Mouse (Mus musculus): ENCODE measurements around the gene Ino80. TPM values are rescaled to one million over a fixed set of nuclear protein-coding genes. Genes with fewer than 3 reads are reported as not detected.
"Not testable (repeated sequence)": the region's sequence is repeated elsewhere in the genome, so short reads cannot be mapped to it uniquely, and the experiment has no call there.

Gene Ino80
- total and polyA plus RNA-seq, 2 experiments from 2014 or later: 2.4 to 13.2 TPM

GRCm38 (mm10) chr2:119512292-119512691, 34.8 kb upstream of the Ino80 start:
- DNase-seq (ENCODE audit: low spot score): no peak
- no peak for ATAC-seq (ENCODE audit: low FRiP score)
- no peaks in the 10 kb centered on the region for H3K9me3 ChIP-seq (ENCODE audit: low read length)
- no peaks in the 10 kb centered on the region for H3K36me3 ChIP-seq (ENCODE audit: insufficient read depth, low read length)
- no peak overlapping the region for H3K9ac ChIP-seq (replicated peaks; ENCODE audit: low read length, poor library complexity, severe bottlenecking)
- H3K4me1 ChIP-seq (ENCODE audit: insufficient read depth, low read length): no peaks in the 10 kb centered on the region
- no peak overlapping the region for H3K4me3 ChIP-seq (ENCODE audit: low read depth, low read length)
- H3K27me3 ChIP-seq (ENCODE audit: insufficient read depth, low read length): no peaks in the 10 kb centered on the region
- H3K4me2 ChIP-seq (ENCODE audit: low read depth, low read length, poor library complexity, severe bottlenecking): no peak overlapping the region
- no peak overlapping the region for H3K27ac ChIP-seq (ENCODE audit: low read depth, low read length)
- 88% methylated on average over 3 of the region's 3 CpGs for WGBS
- peak; percentile 5; the same call in 1 of the 2 replicates for TF ChIP-seq CTCF (IDR thresholded peaks at IDR 0.05)

GRCm38 (mm10) chr2:119510856-119511255, 33.4 kb upstream of the Ino80 start:
- H3K4me2 ChIP-seq (ENCODE audit: low read depth, low read length, poor library complexity, severe bottlenecking): no peak overlapping the region
- H3K4me1 ChIP-seq (ENCODE audit: insufficient read depth, low read length): no peaks in the 10 kb centered on the region
- H3K9me3 ChIP-seq (ENCODE audit: low read length): no peaks in the 10 kb centered on the region
- WGBS: 86% methylated on average over 2 of the region's 2 CpGs
- no peak for ATAC-seq (ENCODE audit: low FRiP score)
- no peak overlapping the region for H3K9ac ChIP-seq (replicated peaks; ENCODE audit: low read length, poor library complexity, severe bottlenecking)
- no peaks in the 10 kb centered on the region for H3K36me3 ChIP-seq (ENCODE audit: insufficient read depth, low read length)
- H3K27me3 ChIP-seq (ENCODE audit: insufficient read depth, low read length): no peaks in the 10 kb centered on the region
- no peak for DNase-seq (ENCODE audit: low spot score)
- no peak for TF ChIP-seq CTCF (IDR thresholded peaks at IDR 0.05)
- H3K4me3 ChIP-seq (ENCODE audit: low read depth, low read length): no peak overlapping the region
- no peak overlapping the region for H3K27ac ChIP-seq (ENCODE audit: low read depth, low read length)

- 70% methylated on average over 7 of the region's 7 CpGs for WGBS
- H3K9ac ChIP-seq (replicated peaks; ENCODE audit: low read length, poor library complexity, severe bottlenecking); H3K27me3 ChIP-seq (ENCODE audit: insufficient read depth, low read length); DNase-seq (ENCODE audit: low spot score); H3K4me2 ChIP-seq (ENCODE audit: low read depth, low read length, poor library complexity, severe bottlenecking); ATAC-seq (ENCODE audit: low FRiP score); H3K4me3 ChIP-seq (ENCODE audit: low read depth, low read length); H3K4me1 ChIP-seq (ENCODE audit: insufficient read depth, low read length); H3K27ac ChIP-seq (ENCODE audit: low read depth, low read length); H3K9me3 ChIP-seq (ENCODE audit: low read length); H3K36me3 ChIP-seq (ENCODE audit: insufficient read depth, low read length): not testable (repeated sequence)
Measured at GRCm38 (mm10) chr2:119508518-119508917, 31.0 kb upstream of the Ino80 start.

GRCm38 (mm10) chr2:119507108-119507507, 29.6 kb upstream of the Ino80 start:
- no peaks in the 10 kb centered on the region for H3K36me3 ChIP-seq (ENCODE audit: insufficient read depth, low read length)
- no peak overlapping the region for H3K27ac ChIP-seq (ENCODE audit: low read depth, low read length)
- TF ChIP-seq CTCF (IDR thresholded peaks at IDR 0.05): no peak
- no peaks in the 10 kb centered on the region for H3K4me1 ChIP-seq (ENCODE audit: insufficient read depth, low read length)
- no peak for DNase-seq (ENCODE audit: low spot score)
- no peaks in the 10 kb centered on the region for H3K27me3 ChIP-seq (ENCODE audit: insufficient read depth, low read length)
- H3K4me2 ChIP-seq (ENCODE audit: low read depth, low read length, poor library complexity, severe bottlenecking): no peak overlapping the region
- H3K9me3 ChIP-seq (ENCODE audit: low read length): no peaks in the 10 kb centered on the region
- no peak overlapping the region for H3K4me3 ChIP-seq (ENCODE audit: low read depth, low read length)
- ATAC-seq (ENCODE audit: low FRiP score): no peak
- H3K9ac ChIP-seq (replicated peaks; ENCODE audit: low read length, poor library complexity, severe bottlenecking): no peak overlapping the region

DNA sequence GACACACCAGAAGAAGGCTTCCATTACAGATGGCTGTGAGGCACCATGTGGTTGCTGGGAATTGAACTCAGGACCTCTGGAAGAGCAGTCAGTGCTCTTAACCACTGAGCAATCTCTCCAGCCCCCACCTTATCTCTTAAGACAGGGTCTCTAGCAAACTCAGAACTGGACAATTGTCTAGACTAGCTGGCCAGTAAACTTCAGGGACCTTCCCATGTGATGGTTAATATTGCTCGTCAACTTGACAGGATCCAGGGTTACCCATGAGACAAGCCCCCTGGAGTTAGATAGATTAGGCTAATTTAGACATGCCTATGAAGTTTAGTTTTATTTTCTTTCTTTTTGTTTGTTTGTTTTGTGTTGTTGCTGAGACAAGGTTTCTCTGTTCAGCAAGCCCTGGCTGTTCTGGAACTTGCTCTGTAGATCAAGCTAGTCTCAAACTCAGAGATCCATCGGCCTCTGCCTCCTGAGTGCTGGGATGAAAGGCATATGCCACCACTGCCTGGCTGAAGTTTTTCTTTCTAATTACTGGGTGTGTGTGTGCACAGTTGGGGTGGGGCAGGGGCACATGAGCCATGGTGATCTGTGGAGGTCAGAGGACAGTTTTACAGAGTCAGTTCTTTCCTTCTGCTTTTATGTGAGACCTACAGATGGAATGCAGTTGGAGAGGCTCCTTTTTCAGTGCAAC, 23.6 kb upstream of the Ino80 start:
- Histone ChIP-seq H3K36me3 (ENCODE audit: insufficient read depth, low read length) (no peaks in the 10 kb centered on the region), H3K4me1 (ENCODE audit: insufficient read depth, low read length) (no peaks in the 10 kb centered on the region), H3K27me3 (ENCODE audit: insufficient read depth, low read length) (no peaks in the 10 kb centered on the region), H3K4me2 (ENCODE audit: low read depth, low read length, poor library complexity, severe bottlenecking) (no peak overlapping the region), H3K9me3 (ENCODE audit: low read length) (no peaks in the 10 kb centered on the region), H3K9ac (replicated peaks; ENCODE audit: low read length, poor library complexity, severe bottlenecking) (no peak overlapping the region), H3K4me3 (ENCODE audit: low read depth, low read length) (no peak overlapping the region), H3K27ac (ENCODE audit: low read depth, low read length) (no peak overlapping the region)
- no peak for TF ChIP-seq CTCF (IDR thresholded peaks at IDR 0.05)
- WGBS: 87% methylated on average over 2 of the region's 2 CpGs
- ATAC-seq (ENCODE audit: low FRiP score): no peak
- DNase-seq (ENCODE audit: low spot score): no peak

DNA sequence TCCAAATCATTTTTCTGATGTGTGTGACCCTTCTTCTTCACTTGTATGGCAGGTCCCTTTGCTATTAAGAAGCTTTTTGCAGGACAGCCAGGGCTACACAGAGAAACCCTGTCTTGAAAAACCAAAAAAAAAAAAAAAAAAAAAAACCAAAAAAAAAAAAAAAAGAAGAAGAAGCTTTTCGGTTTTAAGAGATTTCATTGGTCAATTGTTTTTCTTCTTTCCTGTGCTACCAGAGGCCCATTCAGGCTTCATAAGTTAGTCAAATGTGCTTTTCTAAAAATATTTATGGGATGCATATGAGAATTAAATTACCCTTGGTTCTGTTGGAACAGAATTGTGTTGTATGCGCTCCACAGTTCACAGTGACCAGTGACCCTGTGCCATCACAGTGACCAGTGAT, 21.4 kb upstream of the Ino80 start:
- no peaks in the 10 kb centered on the region for H3K36me3 ChIP-seq (ENCODE audit: insufficient read depth, low read length)
- no peak overlapping the region for H3K4me3 ChIP-seq (ENCODE audit: low read depth, low read length)
- H3K9me3 ChIP-seq (ENCODE audit: low read length): no peaks in the 10 kb centered on the region
- TF ChIP-seq CTCF (IDR thresholded peaks at IDR 0.05): no peak
- H3K4me2 ChIP-seq (ENCODE audit: low read depth, low read length, poor library complexity, severe bottlenecking): no peak overlapping the region
- no peak overlapping the region for H3K27ac ChIP-seq (ENCODE audit: low read depth, low read length)
- H3K4me1 ChIP-seq (ENCODE audit: insufficient read depth, low read length): no peaks in the 10 kb centered on the region
- ATAC-seq (ENCODE audit: low FRiP score) (no peak), DNase-seq (ENCODE audit: low spot score) (no peak)
- no peak overlapping the region for H3K9ac ChIP-seq (replicated peaks; ENCODE audit: low read length, poor library complexity, severe bottlenecking)
- 93% methylated on average over 2 of the region's 2 CpGs for WGBS
- no peaks in the 10 kb centered on the region for H3K27me3 ChIP-seq (ENCODE audit: insufficient read depth, low read length)
